Mouse (Mus musculus): ENCODE measurements around the gene Pmpcb. TPM values are rescaled to one million over a fixed set of nuclear protein-coding genes. Genes with fewer than 3 reads are reported as not detected.

The Pmpcb gene
- polyA plus RNA-seq, 1 experiment from 2014 or later: 107 TPM

DNA sequence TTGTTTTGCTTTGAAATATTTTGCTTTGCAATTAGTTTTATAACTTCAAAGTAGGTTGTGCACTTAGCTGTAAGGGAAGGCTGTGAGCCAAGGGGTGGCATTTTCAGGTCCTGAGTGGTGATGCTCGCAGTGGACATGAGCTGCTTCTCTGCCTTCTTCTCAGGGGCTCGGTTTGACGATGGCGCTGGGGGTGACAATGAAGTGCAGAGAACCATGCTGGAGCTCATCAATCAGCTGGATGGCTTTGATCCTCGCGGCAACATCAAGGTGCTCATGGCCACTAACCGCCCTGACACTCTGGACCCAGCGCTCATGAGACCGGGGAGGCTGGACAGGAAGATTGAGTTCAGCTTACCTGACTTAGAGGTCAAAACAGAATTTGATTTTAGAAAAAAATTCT, 66.0 kb downstream of the Pmpcb start:
- Histone ChIP-seq H3K27ac (no peak overlapping the region), H3K4me3 (ENCODE audit: inconsistent target) (no peak overlapping the region), H3K79me2 (ENCODE audit: inconsistent target) (no peaks in the 10 kb centered on the region), H3K36me3 (ENCODE audit: inconsistent target) (peaks cover 51% of the 10 kb centered on the region)
- WGBS (ENCODE audit: missing documents): 98% methylated on average over 9 of the region's 9 CpGs

DNA sequence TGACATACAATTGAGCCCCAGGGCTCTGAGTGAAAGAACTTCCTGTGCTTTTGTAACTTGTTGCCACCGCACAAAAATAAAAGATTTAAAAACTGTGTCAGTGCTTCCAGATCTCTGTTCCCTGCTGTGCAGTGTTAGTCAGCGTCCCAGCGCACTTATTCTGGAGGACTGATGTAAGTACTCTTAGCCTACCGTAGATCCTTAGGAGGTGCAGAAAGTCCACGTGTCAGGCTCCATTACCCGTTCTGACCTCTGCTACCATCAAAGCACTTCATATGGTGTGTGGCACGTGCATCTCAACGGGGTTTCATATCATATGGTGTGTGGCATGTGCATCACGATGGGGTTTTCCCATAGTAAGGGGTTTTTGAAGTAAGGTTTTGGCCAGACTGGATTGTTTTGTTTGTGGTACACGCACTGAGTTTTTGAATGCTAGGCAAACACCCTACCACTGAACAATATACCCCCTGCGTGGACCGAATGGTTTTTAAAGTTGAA, 66.8 kb downstream of the Pmpcb start:
- Histone ChIP-seq H3K27ac (no peak overlapping the region), H3K4me3 (ENCODE audit: inconsistent target) (no peak overlapping the region), H3K36me3 (ENCODE audit: inconsistent target) (peaks cover 47% of the 10 kb centered on the region), H3K79me2 (ENCODE audit: inconsistent target) (no peaks in the 10 kb centered on the region)
- WGBS (ENCODE audit: missing documents): 94% methylated on average over 12 of the region's 12 CpGs

DNA sequence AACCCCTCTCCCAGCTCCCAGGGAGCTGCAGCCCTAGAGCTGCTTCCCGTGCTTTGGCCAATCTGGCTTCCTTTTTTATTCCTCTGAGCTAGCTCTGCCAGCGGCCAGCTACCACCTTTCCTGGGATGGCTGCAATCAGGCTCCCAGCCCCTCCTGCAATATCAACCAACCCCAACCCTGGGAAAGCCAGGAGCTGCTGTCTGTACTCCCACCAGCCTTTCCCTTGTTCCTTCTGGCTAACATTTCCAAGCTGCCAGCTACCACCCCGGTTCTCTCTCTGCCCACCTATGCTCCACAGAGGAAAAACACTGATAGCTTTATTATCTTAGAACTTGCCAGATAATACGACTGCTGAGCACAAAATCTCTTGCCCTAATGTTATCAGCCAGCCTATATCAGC, 67.9 kb downstream of the Pmpcb start:
- Histone ChIP-seq H3K36me3 (ENCODE audit: inconsistent target) (peaks cover 37% of the 10 kb centered on the region), H3K4me3 (ENCODE audit: inconsistent target) (no peak overlapping the region), H3K27ac (no peak overlapping the region), H3K79me2 (ENCODE audit: inconsistent target) (no peaks in the 10 kb centered on the region)
- WGBS (ENCODE audit: missing documents): 90% methylated on average over 4 of the region's 4 CpGs

Other genes starting within 250 kb of the Pmpcb start
- not detected in 3 replicates for gene Lrrc17, start 193.6 kb upstream of the Pmpcb start, polyA plus RNA-seq (2018)
- not detected in 3 replicates for gene Fbxl13, start 91.5 kb upstream of the Pmpcb start, polyA plus RNA-seq (2018)
- 25.3 to 27.4 TPM (median 26.0 TPM) in 3 replicates for gene Armc10, start 91.3 kb upstream of the Pmpcb start, polyA plus RNA-seq (2018)
- 3.4 to 6.0 TPM (median 4.8 TPM) in 3 replicates for gene Napepld, start 35.7 kb upstream of the Pmpcb start, polyA plus RNA-seq (2018)
- gene Dnajc2, start 48.1 kb downstream of the Pmpcb start, polyA plus RNA-seq (2018): 34.1 to 81.4 TPM (median 62.3 TPM) in 3 replicates
- 85.7 to 124 TPM (median 98.6 TPM) in 3 replicates for gene Psmc2, start 48.1 kb downstream of the Pmpcb start, polyA plus RNA-seq (2018)
- gene Slc26a5, start 128.5 kb downstream of the Pmpcb start, polyA plus RNA-seq (2018): not detected in 3 replicates

Data from macrophage (primary cell).